Mouse (Mus musculus) cerebellum, adult 2 months (tissue): Measurements from ENCODE around the gene Astn1. TPM values are rescaled to one million over a fixed set of nuclear protein-coding genes. Genes with fewer than 3 reads are reported as not detected.
A peak's percentile ranks its signal among the peaks of the same experiment; 100 is the strongest.

ENCODE experiments used
- DNase-seq, 2 experiments: peaks; one replicate each; pipeline ENCODE4 v3.0.0; 2021
- H3K27ac ChIP-seq: fragments of 200-500 bp; 2 replicates; pipeline ENCODE4 v1.5.1; 2012; ENCODE audit warnings: low read length, control low read depth, inconsistent platforms; ENCODE audit not compliant: insufficient read depth
- H3K27me3 ChIP-seq: fragments of 200-500 bp; 2 replicates; pipeline ENCODE4 v1.6.1; 2012; ENCODE audit warnings: inconsistent platforms, mild to moderate bottlenecking, low read length, moderate library complexity; ENCODE audit not compliant: control insufficient read depth, insufficient read depth
- H3K4me1 ChIP-seq: fragments of 200-500 bp; 2 replicates; pipeline ENCODE4 v1.6.1; 2011; ENCODE audit warnings: low read length; ENCODE audit not compliant: control insufficient read depth, insufficient read depth
- H3K4me3 ChIP-seq: fragments of 200-500 bp; replicated peaks from 2 replicates; pipeline ENCODE3; 2011; ENCODE audit warnings: mild to moderate bottlenecking, low read depth, low read length, control low read depth; ENCODE audit not compliant: insufficient read depth
- CTCF ChIP-seq: fragments of 200-500 bp; IDR thresholded peaks from 2 replicates; pipeline ENCODE4 v1.5.1; 2011; ENCODE audit warnings: low read depth, mild to moderate bottlenecking, control low read depth, low read length, moderate library complexity, borderline replicate concordance; ENCODE audit not compliant: insufficient read depth
- POLR2A ChIP-seq: fragments of 200-500 bp; IDR thresholded peaks from 2 replicates; pipeline ENCODE4 v1.6.1; 2011; ENCODE audit warnings: low read length, control low read depth, borderline replicate concordance; ENCODE audit not compliant: insufficient read depth
- WGBS: fragments of 180-500 bp; shearing (Covaris S2); methylation state at CpG from one replicate; pipeline ENCODE4 v1.1.7; 2018; 5-methylcytosine and 5-hydroxymethylcytosine counted together
- polyA plus RNA-seq: library from polyadenylated mRNA; depleted of rRNA; stranded (reverse); fragments of >200 nt; gene quantifications from 2 replicates; pipeline ENCODE4 v1.2.3, GENCODE M21; 2012; rRNA removed

The Astn1 gene
- polyA plus RNA-seq, 1 experiment, result 32.2 TPM

GRCm38 (mm10) chr1:158713301-158714095, 351.4 kb downstream of the Astn1 start:
- TF ChIP-seq CTCF (peak; percentile 68), POLR2A (no peak)
- DNase-seq, result peak; percentile 19 to 33
- WGBS, result 58% methylated on average over 5 of the region's 5 CpGs
- Histone ChIP-seq H3K4me3 (no peak overlapping the region), H3K27me3 (no peaks in the 10 kb centered on the region), H3K27ac (no peak overlapping the region), H3K4me1 (no peaks in the 10 kb centered on the region)

- WGBS, result 49% methylated on average over 4 of the region's 4 CpGs
- H3K4me3 ChIP-seq, result no peak overlapping the region
- no peak for DNase-seq
- TF ChIP-seq CTCF (no peak), POLR2A (no peak)
- H3K27ac ChIP-seq, result no peak overlapping the region
- H3K27me3 ChIP-seq, result no peaks in the 10 kb centered on the region
- no peaks in the 10 kb centered on the region for H3K4me1 ChIP-seq
These were observed 370.9 kb downstream of the Astn1 start for GRCm38 (mm10) chr1:158732868-158733496.

- DNase-seq, result no peak
- H3K4me3 ChIP-seq, result no peak overlapping the region
- TF ChIP-seq POLR2A (no peak), CTCF (no peak)
- no peak overlapping the region for H3K27ac ChIP-seq
- no peaks in the 10 kb centered on the region for H3K27me3 ChIP-seq
- H3K4me1 ChIP-seq, result no peaks in the 10 kb centered on the region
- WGBS, result 32% methylated on average over 5 of the region's 5 CpGs
These were observed 377.3 kb downstream of the Astn1 start for GRCm38 (mm10) chr1:158739132-158739919.

GRCm38 (mm10) chr1:158740161-158740766, 378.2 kb downstream of the Astn1 start:
- H3K4me1 ChIP-seq, result no peaks in the 10 kb centered on the region
- H3K27me3 ChIP-seq, result no peaks in the 10 kb centered on the region
- TF ChIP-seq CTCF (no peak), POLR2A (no peak)
- H3K27ac ChIP-seq, result no peak overlapping the region
- no peak for DNase-seq
- H3K4me3 ChIP-seq, result no peak overlapping the region
- WGBS, result 84% methylated on average over 6 of the region's 6 CpGs

GRCm38 (mm10) chr1:158740949-158741348, 378.9 kb downstream of the Astn1 start:
- no peaks in the 10 kb centered on the region for H3K27me3 ChIP-seq
- H3K27ac ChIP-seq, result no peak overlapping the region
- no peaks in the 10 kb centered on the region for H3K4me1 ChIP-seq
- DNase-seq, result no peak
- TF ChIP-seq POLR2A (no peak), CTCF (no peak)
- WGBS, result 92% methylated on average over 5 of the region's 5 CpGs
- no peak overlapping the region for H3K4me3 ChIP-seq

Other genes starting within 250 kb of the Astn1 start
- 18.1 and 21.0 TPM in 2 replicates for gene Brinp2, start 5.9 kb upstream of the Astn1 start, polyA plus RNA-seq